Mouse (Mus musculus) small intestine, adult 2 months (tissue): ENCODE results near the gene Tmem45a.

Source experiments
- CTCF ChIP-seq: fragments of 200-500 bp; IDR thresholded peaks from 2 replicates; pipeline ENCODE4 v1.5.1; 2012; ENCODE audit warnings: low read depth, mild to moderate bottlenecking, control low read depth, inconsistent platforms, low read length, moderate library complexity, mixed read lengths; ENCODE audit not compliant: insufficient replicate concordance, insufficient read length; ENCODE audit errors: extremely low read depth
- POLR2A ChIP-seq: fragments of 200-500 bp; IDR thresholded peaks from 2 replicates; pipeline ENCODE4 v1.6.1; 2012; ENCODE audit warnings: low read depth, mild to moderate bottlenecking, control low read depth, inconsistent platforms, low read length, moderate library complexity

DNA sequence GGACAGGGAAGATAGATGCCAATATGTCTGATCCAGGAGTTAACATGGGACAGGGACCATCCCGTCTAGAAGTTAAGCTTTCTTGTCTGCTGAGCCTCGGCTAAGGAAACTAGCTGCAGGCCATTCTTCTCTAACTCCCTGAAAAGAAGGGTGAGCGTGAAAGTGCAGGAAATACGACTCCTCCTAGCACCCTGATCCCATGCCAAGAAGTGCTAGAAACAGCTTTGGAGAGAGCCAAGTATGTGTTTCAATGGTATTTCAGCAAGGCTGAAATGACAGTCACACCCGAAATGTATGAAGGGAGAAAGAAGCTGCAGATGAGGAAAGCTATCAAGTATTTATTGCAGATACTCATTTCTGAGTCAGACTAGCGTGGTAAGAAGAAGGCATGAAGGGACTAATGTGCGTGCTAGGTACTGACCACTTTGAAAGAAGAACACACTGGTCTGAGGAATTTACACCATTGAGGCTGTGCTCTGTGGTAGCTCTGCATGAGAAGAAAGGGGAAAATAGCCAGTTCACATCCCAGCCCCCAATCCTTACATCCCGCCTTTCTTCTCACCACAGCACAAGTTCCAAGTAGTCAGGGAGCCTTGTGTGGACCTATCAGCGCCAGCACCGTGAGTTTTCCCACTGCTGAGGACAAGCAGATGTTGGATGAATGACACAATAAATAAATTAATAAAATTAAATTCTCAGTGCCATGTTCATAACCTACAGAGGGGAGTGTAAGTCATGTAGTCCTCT is 33.0 kb downstream of the Tmem45a start:
- TF ChIP-seq CTCF (no peak), POLR2A (no peak)
